Mouse (Mus musculus) brown adipose tissue, adult 24 weeks (tissue): ENCODE data around the gene Pbx1. TPM values are rescaled to one million over a fixed set of nuclear protein-coding genes. Genes with fewer than 3 reads are reported as not detected.

Experiments used
- H3K27ac ChIP-seq: fragments of 200-500 bp; replicated peaks from 2 replicates; pipeline ENCODE4 v1.5.1; 2012; ENCODE audit warnings: low read depth, mild to moderate bottlenecking, low read length
- H3K4me1 ChIP-seq: fragments of 200-500 bp; 2 replicates; pipeline ENCODE4 v1.6.1; 2012; ENCODE audit warnings: low read length, mixed read lengths; ENCODE audit not compliant: control insufficient read depth, insufficient read depth, insufficient read length
- H3K4me3 ChIP-seq: fragments of 200-500 bp; 2 replicates; pipeline ENCODE4 v1.5.1; 2012; ENCODE audit warnings: low read depth, mild to moderate bottlenecking, low read length, moderate library complexity; ENCODE audit not compliant: insufficient read depth
- polyA plus RNA-seq: library from polyadenylated mRNA; stranded (reverse); fragments of >200 nt; gene quantifications from 2 replicates; pipeline ENCODE4 v1.2.4, GENCODE M21; 2012; ENCODE audit not compliant: missing spikeins, insufficient read depth, insufficient read length

The Pbx1 gene
- polyA plus RNA-seq, 1 experiment, result 15.1 TPM

DNA sequence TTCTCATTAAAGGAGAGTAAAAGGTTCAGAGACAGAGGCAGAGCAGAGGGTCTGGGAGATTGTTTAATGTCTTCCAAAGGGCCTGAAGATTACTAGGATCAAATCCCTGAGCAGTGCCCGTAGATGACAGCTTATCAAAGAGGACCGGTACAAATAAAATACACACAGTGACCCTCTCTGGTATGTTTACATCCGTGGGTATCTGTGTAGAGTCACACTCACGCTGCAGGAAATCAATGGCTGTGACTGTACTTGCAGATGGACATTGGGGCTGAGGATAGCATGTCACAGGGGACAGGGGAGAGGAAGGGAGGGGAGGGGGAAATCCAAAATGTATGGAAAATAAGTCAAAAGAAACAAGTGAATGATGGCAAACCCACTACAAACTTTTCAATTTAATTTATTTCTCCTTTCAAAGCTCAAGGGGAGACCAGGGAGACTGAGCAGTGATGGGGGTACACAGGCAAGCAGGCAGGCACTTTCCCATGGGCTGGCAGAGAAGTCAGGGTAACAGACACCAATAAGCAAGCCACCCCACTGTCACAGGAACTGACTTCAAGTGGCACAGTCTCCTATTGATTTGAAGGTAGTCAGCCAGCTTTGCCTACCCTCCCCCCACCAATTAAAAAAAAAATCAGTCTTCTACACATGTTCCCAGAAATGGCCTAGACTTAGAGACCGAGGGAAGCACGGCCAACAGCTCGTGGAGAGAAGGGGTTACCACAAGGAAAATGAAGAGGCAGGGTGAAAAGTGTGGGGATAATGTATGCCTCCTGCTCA, 107.6 kb downstream of the Pbx1 start:
- Histone ChIP-seq H3K4me3 (no peak overlapping the region), H3K27ac (no peak overlapping the region), H3K4me1 (no peaks in the 10 kb centered on the region; the same call in 1 of the 2 replicates)

DNA sequence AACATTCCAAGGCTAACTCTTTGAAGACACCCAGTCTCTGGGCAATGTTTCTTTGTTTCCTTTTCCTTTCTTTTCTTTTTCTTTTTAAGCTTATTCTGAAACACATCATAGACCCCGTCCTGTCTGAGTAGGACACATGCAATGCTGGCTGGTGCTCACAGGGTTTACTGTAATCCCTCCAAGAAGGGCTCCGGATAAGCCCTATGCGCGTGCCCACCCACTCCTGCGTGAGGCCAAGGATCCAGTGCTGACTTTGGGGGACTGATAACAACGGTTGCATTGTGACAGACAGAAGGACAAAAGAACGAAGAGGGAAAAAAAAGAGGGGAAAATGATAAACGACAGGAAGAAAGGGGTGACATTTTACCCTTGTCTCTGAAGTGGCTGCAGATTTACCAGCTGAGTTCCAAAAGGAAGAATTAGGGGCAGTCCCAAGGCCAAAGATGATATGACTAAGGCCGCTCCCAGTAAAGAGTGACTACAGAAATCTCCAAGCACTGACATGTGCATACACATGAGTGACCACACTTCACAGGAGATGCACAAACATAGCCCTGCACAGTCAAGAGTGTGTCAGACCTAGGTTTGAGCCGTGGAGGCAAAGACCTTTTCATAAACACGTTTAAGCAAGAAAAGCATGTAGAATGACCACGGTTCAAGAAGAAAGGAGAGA, 108.5 kb downstream of the Pbx1 start:
- Histone ChIP-seq H3K27ac (no peak overlapping the region), H3K4me1 (no peaks in the 10 kb centered on the region; the same call in 1 of the 2 replicates), H3K4me3 (no peak overlapping the region)

GRCm38 (mm10) chr1:168322892-168323291, 109.2 kb downstream of the Pbx1 start:
- Histone ChIP-seq H3K4me1 (no peaks in the 10 kb centered on the region; the same call in 1 of the 2 replicates), H3K27ac (no peak overlapping the region), H3K4me3 (no peak overlapping the region)

DNA sequence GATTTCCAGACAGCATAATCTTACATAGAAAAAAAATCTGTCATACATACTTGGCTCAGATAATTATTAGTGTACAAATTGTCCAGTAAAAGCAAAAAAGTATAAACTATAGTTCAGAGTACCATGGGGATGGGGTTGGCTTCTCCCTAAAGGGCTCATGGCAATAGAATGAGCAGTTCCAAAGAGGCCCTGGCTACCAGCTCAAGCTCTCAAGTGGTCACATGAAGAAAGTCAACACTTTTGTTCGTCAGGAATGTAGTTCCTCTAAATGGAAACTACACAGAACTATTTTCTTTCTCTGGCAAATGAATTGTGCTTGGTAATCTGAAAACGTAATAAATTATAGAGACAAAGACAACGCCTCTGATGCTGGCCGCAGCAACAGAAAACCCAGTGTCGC, 112.4 kb downstream of the Pbx1 start:
- no peak overlapping the region for H3K27ac ChIP-seq
- no peak overlapping the region for H3K4me3 ChIP-seq
- no peaks in the 10 kb centered on the region for H3K4me1 ChIP-seq

GRCm38 (mm10) chr1:168318899-168319469, 113.1 kb downstream of the Pbx1 start:
- no peaks in the 10 kb centered on the region for H3K4me1 ChIP-seq
- H3K4me3 ChIP-seq, result no peak overlapping the region
- H3K27ac ChIP-seq, result no peak overlapping the region

- H3K4me1 ChIP-seq, result peaks cover 2% of the 10 kb centered on the region; the same call in 1 of the 2 replicates
- H3K27ac ChIP-seq, result no peak overlapping the region
- H3K4me3 ChIP-seq, result no peak overlapping the region
Observed at GRCm38 (mm10) chr1:168313772-168314171, 118.3 kb downstream of the Pbx1 start.

DNA sequence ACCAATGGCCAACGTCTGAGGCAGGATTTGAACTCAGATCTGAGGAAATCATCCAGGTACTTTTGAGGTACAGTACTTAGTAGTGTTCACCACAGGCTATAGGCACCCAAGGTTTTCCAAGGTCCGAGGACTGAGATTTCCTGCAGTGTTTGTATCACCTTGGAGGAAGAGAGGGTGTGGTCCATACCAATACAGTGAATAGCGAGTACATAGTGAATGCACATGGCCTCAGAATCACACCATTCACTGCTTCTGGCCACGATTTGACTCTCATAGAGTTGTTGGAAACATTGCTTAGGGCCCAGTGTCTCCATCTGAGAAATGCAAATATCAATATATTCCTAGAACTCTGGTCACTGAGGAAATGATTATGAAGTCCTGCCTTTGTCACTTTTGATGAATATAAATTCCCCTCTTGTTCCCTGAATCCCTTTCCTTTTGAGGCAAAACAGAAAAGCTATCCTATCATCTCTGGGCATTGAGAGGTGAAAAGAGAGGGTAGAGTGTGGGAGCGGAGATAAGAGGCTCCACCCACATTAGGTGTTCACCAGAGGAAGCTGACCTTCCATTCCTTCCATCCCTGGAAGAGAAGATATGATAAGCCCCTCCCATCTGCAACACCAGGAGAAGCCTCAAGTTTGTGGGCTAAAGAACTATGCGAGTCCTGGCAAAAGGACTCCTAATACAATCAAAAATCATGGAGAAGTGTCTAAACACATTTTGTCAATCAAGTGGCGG, 119.2 kb downstream of the Pbx1 start:
- no peak overlapping the region for H3K27ac ChIP-seq
- H3K4me3 ChIP-seq, result no peak overlapping the region
- peaks cover 2% of the 10 kb centered on the region; the same call in 1 of the 2 replicates for H3K4me1 ChIP-seq

DNA sequence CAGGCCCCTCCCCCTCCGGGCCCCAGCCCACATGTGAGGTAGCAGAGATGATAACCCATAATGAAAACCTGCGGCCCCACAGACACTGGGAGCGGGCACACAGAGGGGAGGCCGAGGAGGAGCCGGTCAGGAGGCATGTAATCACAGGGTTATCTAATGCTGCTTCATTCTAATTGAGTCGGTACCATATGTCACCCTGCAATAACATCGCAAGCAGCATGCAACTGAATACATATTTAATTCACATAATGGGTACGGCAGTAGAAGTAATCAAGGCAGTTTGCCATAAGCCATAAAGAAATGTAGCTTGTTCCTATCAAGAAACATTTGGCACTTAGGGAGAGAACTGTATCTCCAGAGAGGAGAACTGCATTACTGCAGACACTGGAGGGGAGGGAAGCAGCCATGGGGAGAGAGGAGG, 123.0 kb downstream of the Pbx1 start:
- Histone ChIP-seq H3K27ac (no peak overlapping the region), H3K4me3 (no peak overlapping the region), H3K4me1 (peaks cover 2% of the 10 kb centered on the region; the same call in 1 of the 2 replicates)

- Histone ChIP-seq H3K4me3 (no peak overlapping the region), H3K4me1 (peaks cover 4% of the 10 kb centered on the region; the same call in 1 of the 2 replicates), H3K27ac (no peak overlapping the region)
Observed at GRCm38 (mm10) chr1:168307275-168308182, 124.5 kb downstream of the Pbx1 start.

GRCm38 (mm10) chr1:168300505-168300904, 131.6 kb downstream of the Pbx1 start:
- Histone ChIP-seq H3K4me1 (0 out of 2 replicates have a peak, but pooled peaks cover 2% of the 10 kb centered on the region), H3K4me3 (no peak overlapping the region), H3K27ac (no peak overlapping the region)

- 0 out of 2 replicates have a peak, but pooled peaks cover 2% of the 10 kb centered on the region for H3K4me1 ChIP-seq
- H3K27ac ChIP-seq, result no peak overlapping the region
- no peak overlapping the region for H3K4me3 ChIP-seq
Observed at GRCm38 (mm10) chr1:168299928-168300365, 132.1 kb downstream of the Pbx1 start.

DNA sequence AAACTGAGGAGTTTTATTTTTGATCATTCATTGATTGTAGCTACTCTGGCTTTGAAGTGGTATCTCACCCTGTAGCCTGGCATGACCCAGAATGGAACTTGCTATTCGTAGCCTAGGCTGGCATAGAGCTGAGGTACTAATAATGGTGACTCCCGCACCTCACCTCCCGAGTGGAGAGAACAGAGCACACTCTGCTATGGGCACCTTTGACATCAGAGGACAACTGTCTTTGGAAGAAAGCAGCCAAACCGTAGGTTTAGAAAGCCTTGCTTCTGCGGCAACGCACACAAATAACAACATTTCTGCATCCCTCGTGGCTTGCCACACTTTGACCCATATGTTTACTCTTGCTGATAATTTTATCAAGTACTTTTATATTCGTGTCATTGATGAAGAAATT, 132.9 kb downstream of the Pbx1 start:
- 0 out of 2 replicates have a peak, but pooled peaks cover 2% of the 10 kb centered on the region for H3K4me1 ChIP-seq
- H3K27ac ChIP-seq, result no peak overlapping the region
- no peak overlapping the region for H3K4me3 ChIP-seq

- Histone ChIP-seq H3K4me1 (no peaks in the 10 kb centered on the region; the same call in 1 of the 2 replicates), H3K4me3 (no peak overlapping the region), H3K27ac (no peak overlapping the region)
Observed at GRCm38 (mm10) chr1:168296290-168296689, 135.8 kb downstream of the Pbx1 start.

DNA sequence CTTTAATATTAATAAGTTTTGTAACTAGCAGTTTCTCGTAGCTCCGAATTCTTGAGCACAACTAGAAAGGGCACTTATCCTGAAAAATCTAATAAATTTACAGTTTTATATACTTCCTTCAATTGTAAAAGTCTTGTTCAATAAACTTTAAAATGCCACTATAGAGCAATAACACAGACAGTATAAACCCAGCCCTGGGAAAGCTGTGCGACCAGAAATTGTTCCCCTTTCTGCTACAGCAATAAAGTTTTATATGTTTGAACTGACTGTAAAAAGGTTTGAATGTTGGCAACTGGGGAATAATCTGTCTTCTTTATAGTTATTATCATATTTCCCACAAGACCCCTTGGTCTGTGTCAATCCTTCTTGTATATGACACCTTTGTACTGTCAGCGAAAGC, 136.3 kb downstream of the Pbx1 start:
- Histone ChIP-seq H3K4me3 (no peak overlapping the region), H3K27ac (no peak overlapping the region), H3K4me1 (no peaks in the 10 kb centered on the region; the same call in 1 of the 2 replicates)
